Mouse (Mus musculus) thymus, adult 2 months (tissue): ENCODE measurements around the gene Vmn1r3. TPM values are rescaled to one million over a fixed set of nuclear protein-coding genes. Genes with fewer than 3 reads are reported as not detected.
"Not testable (repeated sequence)": the region's sequence is repeated elsewhere in the genome, so short reads cannot be mapped to it uniquely, and the experiment has no call there.

Source experiments
- DNase-seq: peaks from one replicate; pipeline ENCODE4 v3.0.0; 2021
- H3K27ac ChIP-seq: fragments of 200-500 bp; 2 replicates; pipeline ENCODE4 v1.5.1; 2012; ENCODE audit warnings: low read length, control low read depth; ENCODE audit not compliant: control insufficient read depth, insufficient read depth
- H3K27me3 ChIP-seq: fragments of 200-500 bp; 2 replicates; pipeline ENCODE4 v1.6.1; 2012; ENCODE audit warnings: mild to moderate bottlenecking, low read length, moderate library complexity, mixed read lengths; ENCODE audit not compliant: control insufficient read depth, insufficient read depth
- H3K36me3 ChIP-seq: fragments of 200-500 bp; 2 replicates; pipeline ENCODE4 v1.6.1; 2012; ENCODE audit warnings: mild to moderate bottlenecking, low read length, moderate library complexity; ENCODE audit not compliant: control insufficient read depth, insufficient read depth
- H3K4me1 ChIP-seq: fragments of 200-500 bp; replicated peaks from 2 replicates; pipeline ENCODE4 v1.6.1; 2012; ENCODE audit warnings: low read length; ENCODE audit not compliant: control insufficient read depth, insufficient read depth
- H3K4me3 ChIP-seq: fragments of 200-500 bp; 2 replicates; pipeline ENCODE4 v1.5.1; 2012; ENCODE audit warnings: mild to moderate bottlenecking, low read length, control low read depth, moderate library complexity; ENCODE audit not compliant: control insufficient read depth, insufficient read depth
- CTCF ChIP-seq: fragments of 200-500 bp; IDR thresholded peaks from 2 replicates; pipeline ENCODE4 v1.5.1; 2012; ENCODE audit warnings: mild to moderate bottlenecking, control low read depth, low read length, moderate library complexity, borderline replicate concordance; ENCODE audit not compliant: control insufficient read depth, poor library complexity, insufficient read depth; ENCODE audit errors: extremely low read depth
- POLR2A ChIP-seq: fragments of 200-500 bp; IDR thresholded peaks from 2 replicates; pipeline ENCODE4 v1.6.1; 2012; ENCODE audit warnings: mild to moderate bottlenecking, low read length, control low read depth, moderate library complexity; ENCODE audit not compliant: control insufficient read depth, poor library complexity, insufficient read depth; ENCODE audit errors: extremely low read depth
- WGBS: fragments of 180-500 bp; shearing (Covaris S2); methylation state at CpG from one replicate; pipeline ENCODE4 v1.1.7; 2018; 5-methylcytosine and 5-hydroxymethylcytosine counted together
- polyA plus RNA-seq: library from polyadenylated mRNA; depleted of rRNA; stranded (reverse); fragments of >200 nt; gene quantifications from 2 replicates; pipeline ENCODE4 v1.2.3, GENCODE M21; 2012; rRNA removed

Vmn1r3 gene
- polyA plus RNA-seq, 1 experiment: 0.09 TPM

DNA sequence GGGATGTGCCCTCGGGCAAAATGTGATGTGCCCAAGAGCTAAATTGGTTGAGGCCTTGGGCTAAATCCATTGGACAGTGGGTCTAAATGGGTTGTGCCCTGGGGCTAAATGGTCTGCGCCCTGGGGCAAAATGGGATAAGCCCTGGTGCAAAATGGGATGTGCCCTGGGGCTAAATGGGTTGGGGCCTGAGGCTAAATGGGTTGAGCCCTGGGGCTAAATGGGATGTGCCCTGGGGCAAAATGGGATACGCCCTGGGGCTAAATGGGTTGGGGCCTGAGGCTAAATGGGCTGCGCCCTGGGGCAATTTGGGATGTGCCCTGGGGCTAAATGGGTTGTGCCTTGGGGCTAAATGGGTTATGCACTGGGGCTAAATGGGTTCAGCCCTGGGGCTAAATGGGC is 20.1 kb downstream of the Vmn1r3 start:
- Histone ChIP-seq H3K27me3 (no peaks in the 10 kb centered on the region), H3K36me3 (no peaks in the 10 kb centered on the region), H3K4me3 (no peak overlapping the region), H3K4me1 (no peaks in the 10 kb centered on the region), H3K27ac (no peak overlapping the region)
- 93% methylated on average over 4 of the region's 4 CpGs for WGBS
- TF ChIP-seq POLR2A (no peak), CTCF (no peak)
- no peak for DNase-seq

DNA sequence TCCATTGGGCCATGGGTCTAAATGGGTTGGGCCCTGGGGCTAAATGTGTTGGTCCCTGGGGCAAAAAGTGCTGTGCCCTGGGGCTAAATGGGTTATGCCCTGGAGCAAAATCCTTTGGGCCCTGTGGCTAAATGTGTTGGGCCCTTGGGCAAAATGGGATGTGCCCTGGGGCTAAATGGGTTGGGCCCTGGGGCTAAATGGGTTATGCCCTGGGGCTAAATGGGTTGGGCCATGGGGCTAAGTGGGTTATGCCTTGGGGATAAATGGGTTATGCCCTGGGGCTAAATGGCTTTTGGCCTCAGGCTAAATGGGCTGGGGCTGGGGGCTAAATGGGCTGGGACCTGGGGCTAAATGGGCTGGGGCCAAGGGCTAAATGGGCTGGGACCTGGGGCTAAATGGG is 20.7 kb downstream of the Vmn1r3 start:
- DNase-seq, H3K4me3 ChIP-seq, H3K4me1 ChIP-seq, H3K36me3 ChIP-seq, H3K27me3 ChIP-seq, H3K27ac ChIP-seq: not testable (repeated sequence)

DNA sequence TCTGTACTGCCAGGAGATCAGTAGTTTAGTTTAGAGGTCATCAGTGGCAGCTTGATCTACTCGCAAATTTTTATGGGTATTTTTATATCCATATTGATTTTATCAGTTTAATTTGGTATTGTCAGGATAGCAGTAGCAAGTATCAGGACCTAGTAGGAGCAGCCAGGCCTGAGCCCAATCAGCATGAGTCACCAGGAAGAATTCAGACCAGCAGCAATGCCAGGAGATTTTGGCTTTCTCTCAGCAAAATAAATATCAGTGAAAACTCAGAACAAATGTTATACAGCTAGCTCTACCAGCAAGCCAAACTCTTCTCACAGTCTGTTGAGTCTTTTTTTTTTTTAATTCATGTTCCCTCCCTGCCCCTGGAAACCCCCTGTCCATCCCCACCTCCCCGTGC is 31.8 kb downstream of the Vmn1r3 start:
- not testable (repeated sequence) for H3K27ac ChIP-seq, DNase-seq, H3K27me3 ChIP-seq, H3K4me3 ChIP-seq, H3K4me1 ChIP-seq, H3K36me3 ChIP-seq
- 82% methylated on average over 2 of the region's 2 CpGs for WGBS

- 40% methylated on average over 1 of the region's 3 CpGs for WGBS
- not testable (repeated sequence) for H3K27me3 ChIP-seq, H3K4me3 ChIP-seq, H3K27ac ChIP-seq, H3K4me1 ChIP-seq, DNase-seq, H3K36me3 ChIP-seq
Measured at GRCm38 (mm10) chr4:3147926-3148325, 37.2 kb downstream of the Vmn1r3 start.

Other genes with a start within 250 kb of the Vmn1r3 start
- gene Vmn1r2, start 18.0 kb downstream of the Vmn1r3 start, polyA plus RNA-seq: not detected in 2 replicates